Mouse (Mus musculus): ENCODE measurements around the gene Cabp7.

DNA sequence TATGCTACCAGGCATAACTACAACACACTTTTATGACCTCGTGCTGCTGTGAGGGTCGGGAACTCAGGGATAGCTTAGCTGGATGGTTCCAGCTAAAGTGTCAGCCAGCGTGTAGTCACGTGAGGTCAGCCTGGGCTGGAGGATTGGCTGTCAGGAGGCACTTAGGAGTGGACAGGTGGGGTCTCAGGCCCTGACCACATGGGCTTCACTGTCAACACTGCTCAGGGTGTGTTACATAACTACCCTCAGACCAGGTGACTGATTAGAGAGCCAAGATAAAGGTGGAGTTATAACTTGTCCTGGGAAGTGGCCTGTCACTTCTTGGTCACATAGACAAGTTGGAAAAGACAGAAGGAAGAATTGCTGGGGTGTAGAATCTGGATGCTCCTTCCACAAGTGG is 31.0 kb downstream of the Cabp7 start:
- TF ChIP-seq SIN3A (IDR thresholded peaks at IDR 0.05; ENCODE audit: low read length) = no peak
- no peak for TF ChIP-seq CTCF (conservative IDR thresholded peaks at IDR 0.05 in 1 of 2, IDR thresholded peaks at IDR 0.05 in 1 of 2; ENCODE audit: low read depth in 2 of 2, low read length in 2 of 2)
- TF ChIP-seq USF1 (IDR thresholded peaks at IDR 0.05; ENCODE audit: low read depth, low read length) = no peak
- no peak for TF ChIP-seq TCF12 (IDR thresholded peaks at IDR 0.05; ENCODE audit: low read depth, low read length)
- no peak for TF ChIP-seq JUN (IDR thresholded peaks at IDR 0.05; ENCODE audit: insufficient read depth, low read depth, low read length)
- TF ChIP-seq MXI1 (IDR thresholded peaks at IDR 0.05; ENCODE audit: low read depth, low read length) = no peak
- TF ChIP-seq TBP (conservative IDR thresholded peaks at IDR 0.05; ENCODE audit: low read depth, low read length) = no peak
- no peak for TF ChIP-seq POLR2A (IDR thresholded peaks at IDR 0.05; ENCODE audit: low read depth, low read length)
- TF ChIP-seq POLR2AphosphoS2 (IDR thresholded peaks at IDR 0.05; ENCODE audit: low read depth, low read length) = no peak
- no peak for TF ChIP-seq NRF1 (IDR thresholded peaks at IDR 0.05; ENCODE audit: low read depth, low read length)
- TF ChIP-seq KAT2A (IDR thresholded peaks at IDR 0.05; ENCODE audit: insufficient replicate concordance, low read length) = no peak
